Mouse (Mus musculus) neural tube, embryonic 11.5 days (tissue): Measurements from ENCODE around the gene Scarb2. TPM values are rescaled to one million over a fixed set of nuclear protein-coding genes. Genes with fewer than 3 reads are reported as not detected.

ENCODE experiments used
- ATAC-seq: fragments of 200-750 bp; cut with Nextera tagmentation; 2 replicates; pipeline ENCODE4 v1.8.0; 2017; ENCODE audit warnings: moderate number of reproducible peaks, mild to moderate bottlenecking, moderate TSS enrichment, moderate library complexity; ENCODE audit not compliant: insufficient read depth, low FRiP score, low TSS enrichment
- DNase-seq: peaks from one replicate; pipeline ENCODE4 v3.0.0-alpha.2; 2015; ENCODE audit warnings: low spot score
- H3K27ac ChIP-seq: fragments of 300-500 bp; sonication (generic); 2 replicates; pipeline ENCODE4 v1.5.1; 2014; ENCODE audit warnings: low read depth, mild to moderate bottlenecking, low read length
- H3K27me3 ChIP-seq: fragments of 300-500 bp; sonication (generic); 2 replicates; pipeline ENCODE4 v1.6.1; 2014; ENCODE audit warnings: mild to moderate bottlenecking, low read length, mixed read lengths; ENCODE audit not compliant: control insufficient read depth, insufficient read depth
- H3K36me3 ChIP-seq: fragments of 300-500 bp; sonication (generic); 2 replicates; pipeline ENCODE4 v1.6.1; 2014; ENCODE audit warnings: mild to moderate bottlenecking, low read length, moderate library complexity, mixed read lengths; ENCODE audit not compliant: control insufficient read depth, insufficient read depth
- H3K4me1 ChIP-seq: fragments of 300-500 bp; sonication (generic); 2 replicates; pipeline ENCODE4 v1.6.1; 2014; ENCODE audit warnings: low read length, mixed read lengths; ENCODE audit not compliant: control insufficient read depth, insufficient read depth
- H3K4me2 ChIP-seq: fragments of 300-500 bp; sonication (generic); 2 replicates; pipeline ENCODE4 v1.6.1; 2014; ENCODE audit warnings: low read depth, mild to moderate bottlenecking, moderate library complexity
- H3K4me3 ChIP-seq: fragments of 300-500 bp; sonication (generic); 2 replicates; pipeline ENCODE4 v1.5.1; 2014; ENCODE audit warnings: low read depth, low read length
- H3K9ac ChIP-seq: fragments of 300-500 bp; sonication (generic); 2 replicates; pipeline ENCODE4 v1.6.1; 2014; ENCODE audit warnings: mild to moderate bottlenecking, low read length
- H3K9me3 ChIP-seq: fragments of 300-500 bp; sonication (generic); 2 replicates; pipeline ENCODE4 v1.6.1; 2016; ENCODE audit warnings: low read length; ENCODE audit not compliant: control insufficient read depth
- WGBS: fragments of 180-500 bp; shearing (Covaris S2); extraction: QIAGEN DNeasy Blood & Tissue Kit; methylation state at CpG from one replicate; pipeline ENCODE4 v1.1.7; 2014; 5-methylcytosine and 5-hydroxymethylcytosine counted together
- polyA plus RNA-seq: library from polyadenylated mRNA; unstranded; fragments of >200 nt; fragmentation: Nextera tagmentation; extraction: Ambion mirVana; gene quantifications from 2 replicates; pipeline ENCODE4 v1.2.1, GENCODE M21; 2014

Gene Scarb2
- polyA plus RNA-seq, 1 experiment from 2014 or later = 13.2 TPM

DNA sequence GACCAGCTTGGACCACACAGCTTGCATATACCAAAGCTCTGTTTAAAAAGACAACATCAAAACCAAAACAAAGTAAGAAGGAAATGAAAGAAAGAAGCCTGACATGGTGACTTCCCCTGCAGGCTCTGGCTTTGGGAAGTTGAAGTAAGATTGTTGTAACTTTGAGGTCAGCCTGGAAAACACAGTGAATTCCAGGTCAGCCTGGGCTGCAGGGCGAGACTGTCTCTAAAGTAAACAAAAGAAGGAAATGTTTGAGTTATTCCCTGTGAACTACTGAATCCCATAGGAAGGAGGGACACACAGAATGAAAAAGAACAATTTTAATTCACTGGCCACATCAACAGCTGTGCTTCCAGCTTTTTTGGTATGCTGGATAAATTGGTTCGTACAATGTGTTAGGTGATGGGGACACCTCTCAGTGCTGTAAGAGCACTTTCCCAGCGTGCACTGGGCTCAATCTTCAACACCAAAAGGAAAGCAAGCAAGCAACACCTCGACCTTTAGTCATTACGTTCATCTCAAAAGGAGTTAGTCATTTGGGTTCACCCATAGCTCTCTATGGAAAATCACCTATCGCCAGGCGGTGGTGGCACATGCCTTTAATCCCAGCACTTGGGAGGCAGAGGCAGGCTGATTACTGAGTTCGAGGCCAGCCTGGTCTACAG is 39.4 kb downstream of the Scarb2 start:
- no peak overlapping the region for H3K4me2 ChIP-seq
- 83% methylated on average over 8 of the region's 8 CpGs for WGBS
- no peak overlapping the region for H3K4me3 ChIP-seq
- no peaks in the 10 kb centered on the region for H3K9me3 ChIP-seq
- H3K36me3 ChIP-seq = no peaks in the 10 kb centered on the region
- no peaks in the 10 kb centered on the region for H3K27me3 ChIP-seq
- no peak overlapping the region for H3K9ac ChIP-seq
- no peak for DNase-seq
- no peaks in the 10 kb centered on the region for H3K4me1 ChIP-seq
- no peak for ATAC-seq
- no peak overlapping the region for H3K27ac ChIP-seq

DNA sequence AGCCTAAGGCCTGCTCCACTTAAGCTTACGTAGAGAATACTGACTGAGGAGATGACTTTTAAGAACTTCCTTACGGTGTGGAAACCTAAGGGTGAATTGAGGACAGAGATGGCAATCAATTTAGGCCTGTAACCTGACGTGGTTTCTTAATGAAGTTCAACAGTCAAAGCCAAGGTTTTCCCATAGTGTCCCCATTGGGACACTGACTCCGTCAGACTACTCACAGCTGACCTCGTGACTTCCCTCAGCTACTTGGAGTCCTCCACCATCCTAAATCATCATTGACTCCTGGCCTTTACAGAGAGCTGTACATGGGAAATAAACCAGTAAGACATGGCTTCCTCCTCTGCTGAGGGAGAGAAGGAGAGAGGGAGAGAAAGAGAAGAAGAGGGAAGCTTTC is 41.1 kb downstream of the Scarb2 start:
- H3K4me3 ChIP-seq = no peak overlapping the region
- no peak overlapping the region for H3K27ac ChIP-seq
- no peaks in the 10 kb centered on the region for H3K9me3 ChIP-seq
- H3K4me2 ChIP-seq = no peak overlapping the region
- ATAC-seq (no peak), DNase-seq (no peak)
- no peak overlapping the region for H3K9ac ChIP-seq
- 85% methylated on average over 5 of the region's 5 CpGs for WGBS
- no peaks in the 10 kb centered on the region for H3K36me3 ChIP-seq
- no peaks in the 10 kb centered on the region for H3K4me1 ChIP-seq
- H3K27me3 ChIP-seq = no peaks in the 10 kb centered on the region

DNA sequence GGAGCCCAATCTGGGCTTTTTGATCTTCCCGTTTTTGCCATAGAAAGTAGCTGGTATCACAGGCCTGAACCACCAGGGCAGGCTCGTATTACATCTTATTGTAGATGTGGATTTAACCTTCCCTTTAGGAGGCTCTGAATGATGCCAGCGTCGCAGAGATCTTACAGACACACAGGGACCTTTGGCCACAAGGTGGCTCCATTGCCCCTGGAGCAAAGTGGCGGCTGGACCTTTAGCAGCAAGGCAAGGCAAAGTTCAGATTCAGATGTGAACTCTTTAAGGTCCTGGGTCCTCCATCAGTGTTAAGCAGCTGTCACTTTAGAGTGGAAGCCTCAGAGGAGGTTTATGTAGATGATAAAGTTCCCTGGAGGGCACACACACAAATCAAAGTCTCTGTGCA is 45.3 kb downstream of the Scarb2 start:
- H3K4me1 ChIP-seq = no peaks in the 10 kb centered on the region
- H3K36me3 ChIP-seq = no peaks in the 10 kb centered on the region
- H3K27me3 ChIP-seq = no peaks in the 10 kb centered on the region
- H3K9ac ChIP-seq = no peak overlapping the region
- no peak overlapping the region for H3K4me2 ChIP-seq
- H3K9me3 ChIP-seq = no peaks in the 10 kb centered on the region
- ATAC-seq = no peak
- DNase-seq = peak; percentile 56
- no peak overlapping the region for H3K4me3 ChIP-seq
- H3K27ac ChIP-seq = no peak overlapping the region
- 17% methylated on average over 5 of the region's 5 CpGs for WGBS

DNA sequence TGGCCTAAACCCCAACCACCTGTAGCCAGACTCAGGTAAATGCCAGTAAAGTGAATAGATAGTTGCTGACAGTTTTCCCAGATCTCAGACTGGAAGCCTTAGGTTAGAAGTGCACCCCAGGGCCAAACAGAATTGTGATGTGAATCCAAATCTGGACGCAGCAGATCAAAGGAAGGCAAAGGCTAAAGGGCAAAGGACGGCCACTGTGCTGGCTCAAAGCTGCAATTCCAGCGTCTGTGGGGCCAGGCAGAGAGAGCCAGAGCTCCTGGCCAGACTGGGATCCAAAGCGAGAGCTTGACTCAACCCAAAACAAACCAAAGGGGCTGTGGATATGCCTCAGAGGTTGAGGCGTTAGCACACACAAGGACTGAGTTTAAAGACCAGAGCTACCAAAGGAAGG is 47.9 kb downstream of the Scarb2 start:
- no peaks in the 10 kb centered on the region for H3K27me3 ChIP-seq
- H3K4me1 ChIP-seq = no peaks in the 10 kb centered on the region
- no peak for DNase-seq
- H3K4me2 ChIP-seq = no peak overlapping the region
- 50% methylated on average over 5 of the region's 5 CpGs for WGBS
- no peaks in the 10 kb centered on the region for H3K36me3 ChIP-seq
- no peak overlapping the region for H3K4me3 ChIP-seq
- H3K9me3 ChIP-seq = no peaks in the 10 kb centered on the region
- ATAC-seq = no peak
- H3K27ac ChIP-seq = no peak overlapping the region
- H3K9ac ChIP-seq = no peak overlapping the region

DNA sequence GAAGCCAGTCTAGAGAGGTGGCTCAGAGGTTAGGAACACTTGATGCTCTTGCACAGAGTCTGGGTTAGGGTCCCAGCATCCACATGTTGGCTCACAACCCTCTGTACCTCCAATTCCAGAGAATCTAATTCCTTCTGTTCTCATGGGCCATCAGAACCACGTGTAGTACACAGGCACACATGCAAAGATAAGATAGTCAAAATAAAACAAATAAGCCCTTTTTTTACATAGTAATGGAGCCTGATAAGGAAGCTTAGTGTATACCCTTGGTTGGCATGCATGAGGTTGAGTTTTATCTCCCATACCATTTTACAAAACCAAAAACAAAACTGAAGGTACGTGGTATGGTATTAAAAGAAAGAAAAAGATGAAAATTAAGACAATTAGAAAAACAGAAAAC is 49.2 kb downstream of the Scarb2 start:
- Histone ChIP-seq H3K27me3 (no peaks in the 10 kb centered on the region), H3K4me1 (no peaks in the 10 kb centered on the region), H3K9me3 (no peaks in the 10 kb centered on the region), H3K4me2 (no peak overlapping the region), H3K4me3 (no peak overlapping the region), H3K9ac (no peak overlapping the region), H3K36me3 (no peaks in the 10 kb centered on the region), H3K27ac (no peak overlapping the region)
- no peak for DNase-seq
- 83% methylated on average over 2 of the region's 2 CpGs for WGBS
- ATAC-seq = no peak

DNA sequence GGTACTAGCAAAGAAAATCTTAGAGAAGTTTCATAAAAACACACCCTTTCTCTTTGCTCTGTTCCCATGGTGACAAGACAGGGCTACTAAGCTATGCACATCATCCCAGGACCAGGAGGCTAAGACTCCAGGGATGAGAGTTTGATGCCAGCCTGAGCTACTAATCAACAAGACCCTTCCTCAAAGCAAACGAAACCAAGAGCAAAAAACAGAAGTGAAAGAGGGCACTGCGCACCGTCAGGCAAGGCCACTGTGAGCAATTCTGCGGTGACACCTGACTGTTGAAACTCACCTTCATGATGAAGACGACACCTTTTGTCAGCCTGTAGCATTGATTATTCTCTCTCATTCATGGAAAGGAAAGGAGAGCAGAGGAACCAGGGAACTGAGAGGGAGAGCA is 53.8 kb downstream of the Scarb2 start:
- Histone ChIP-seq H3K9me3 (no peaks in the 10 kb centered on the region), H3K27ac (no peak overlapping the region), H3K4me3 (no peak overlapping the region), H3K4me1 (no peaks in the 10 kb centered on the region), H3K27me3 (no peaks in the 10 kb centered on the region), H3K36me3 (no peaks in the 10 kb centered on the region; the same call in 1 of the 2 replicates), H3K9ac (no peak overlapping the region), H3K4me2 (no peak overlapping the region)
- no peak for DNase-seq
- 91% methylated on average over 5 of the region's 5 CpGs for WGBS
- ATAC-seq = no peak

DNA sequence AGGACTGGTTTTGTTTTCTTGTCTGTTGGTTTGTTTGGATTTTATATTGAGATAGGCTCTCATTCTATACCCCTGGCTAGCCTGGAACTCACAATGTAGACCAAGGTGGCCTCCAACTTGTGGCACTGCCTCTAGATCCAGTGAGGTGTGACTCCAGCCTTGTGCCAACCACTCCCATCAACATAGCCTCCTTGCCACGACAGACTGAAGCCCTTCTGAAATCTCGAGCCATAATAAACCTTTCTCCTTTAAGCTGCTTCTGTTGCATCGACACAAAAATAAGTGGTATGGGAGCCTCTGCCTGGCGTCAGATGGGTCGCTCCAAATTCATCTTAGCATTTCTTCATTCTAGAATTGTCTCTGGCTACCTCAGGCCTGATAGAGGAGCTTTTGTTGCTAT is 59.9 kb downstream of the Scarb2 start:
- H3K36me3 ChIP-seq = no peaks in the 10 kb centered on the region; the same call in 1 of the 2 replicates
- ATAC-seq = no peak

DNA sequence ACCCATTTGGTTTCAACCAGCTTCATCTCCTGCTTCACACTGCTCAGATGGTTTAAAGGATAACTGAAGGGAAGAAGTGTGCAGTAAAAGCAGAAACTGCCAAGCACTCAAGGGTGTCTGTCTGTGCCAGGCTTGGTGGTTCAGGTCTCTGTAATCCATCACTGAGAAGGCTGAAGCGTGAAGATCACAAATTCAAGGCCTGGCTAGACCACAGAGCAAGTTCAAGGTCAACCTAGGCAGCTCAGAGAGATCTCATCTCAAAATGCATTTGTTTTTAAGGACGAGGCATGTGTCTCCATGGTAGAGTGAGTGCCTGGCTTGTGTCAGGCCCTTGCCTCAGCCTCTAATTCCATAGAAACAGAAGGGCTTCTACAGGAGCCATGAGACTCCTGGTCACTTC is 61.6 kb downstream of the Scarb2 start:
- Histone ChIP-seq H3K4me1 (no peaks in the 10 kb centered on the region), H3K4me2 (no peak overlapping the region), H3K9ac (no peak overlapping the region), H3K27ac (no peak overlapping the region), H3K4me3 (no peak overlapping the region), H3K36me3 (no peaks in the 10 kb centered on the region; the same call in 1 of the 2 replicates), H3K9me3 (no peaks in the 10 kb centered on the region), H3K27me3 (no peaks in the 10 kb centered on the region)
- DNase-seq (no peak), ATAC-seq (no peak)
- WGBS = 94% methylated on average over 2 of the region's 2 CpGs

More for the DNA sequence above, 59.9 kb downstream of the Scarb2 start:
- no peaks in the 10 kb centered on the region for H3K4me1 ChIP-seq
- no peak overlapping the region for H3K4me2 ChIP-seq
- 91% methylated on average over 5 of the region's 5 CpGs for WGBS
- no peaks in the 10 kb centered on the region for H3K27me3 ChIP-seq
- H3K9ac ChIP-seq = no peak overlapping the region
- H3K9me3 ChIP-seq = no peaks in the 10 kb centered on the region
- H3K27ac ChIP-seq = no peak overlapping the region
- no peak for DNase-seq
- H3K4me3 ChIP-seq = no peak overlapping the region

DNA sequence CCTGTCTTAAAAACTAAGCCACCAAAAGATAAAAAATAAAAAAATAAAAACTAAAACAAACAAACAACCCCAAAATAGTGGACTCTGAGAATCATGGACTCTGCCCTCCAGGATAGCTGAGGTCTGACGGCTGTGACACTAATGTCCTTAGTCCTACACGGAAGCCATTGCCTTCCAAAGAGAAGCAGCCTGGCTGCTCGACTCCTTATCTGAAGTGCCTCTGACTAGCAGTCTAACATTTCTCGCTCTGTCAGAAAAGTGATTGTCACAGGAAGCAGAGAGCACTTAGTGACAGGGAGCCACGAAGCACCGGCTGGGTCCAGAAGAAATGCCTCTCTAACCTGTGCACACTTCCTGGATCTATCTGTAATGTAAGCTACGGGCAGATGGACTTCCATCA is 63.7 kb downstream of the Scarb2 start:
- Histone ChIP-seq H3K27me3 (no peaks in the 10 kb centered on the region), H3K27ac (no peak overlapping the region), H3K4me3 (no peak overlapping the region), H3K4me1 (no peaks in the 10 kb centered on the region), H3K36me3 (no peaks in the 10 kb centered on the region), H3K9ac (no peak overlapping the region), H3K9me3 (no peaks in the 10 kb centered on the region), H3K4me2 (no peak overlapping the region)
- 96% methylated on average over 7 of the region's 7 CpGs for WGBS
- no peak for DNase-seq
- ATAC-seq = no peak
